24 mouse cellular contexts compared by ENCODE assay signal in genomic region chr15:100779896-100780295, GRCm38 (mm10). TPM values are rescaled to one million over a fixed set of nuclear protein-coding genes. Genes with fewer than 3 reads are reported as not detected.
DNase-seq lines count a peak whose midpoint lies in the region; ATAC-seq and TF ChIP-seq lines count a peak whose summit lies in the region.
"Had no signal": no experiment of that assay in that cellular context is flagged by ENCODE, and none has a peak within 500 bp of the region (broad histone marks: within the 10 kb centered on the region; RNA-seq: fewer than 3 reads in every experiment).

No protein-coding gene starts in this region.

- TF ChIP-seq CTCF in stomach, postnatal 0 days (IDR thresholded peaks at IDR 0.05; ENCODE audit: low read depth), result no peak

- H3K4me2 ChIP-seq in kidney, embryonic 14.5 days (replicated peaks; ENCODE audit: low read depth, low read length), result no peak overlapping the region
- no peak overlapping the region for H3K4me2 ChIP-seq in limb, embryonic 14.5 days (replicated peaks; ENCODE audit: low read depth, low read length, severe bottlenecking)
- H3K4me2 ChIP-seq in stomach, embryonic 15.5 days, result no peak overlapping the region
- H3K4me2 ChIP-seq in stomach, postnatal 0 days (replicated peaks; ENCODE audit: low read depth), result no peak overlapping the region
- H3K4me2 ChIP-seq: forebrain, embryonic 12.5 days; heart, embryonic 13.5 days; liver, embryonic 11.5 days; neural tube, embryonic 13.5 days had no signal

- WGBS in kidney, embryonic 14.5 days, result 50% methylated on average over 10 of the region's 10 CpGs
- 64% methylated on average over 10 of the region's 10 CpGs for WGBS in limb, embryonic 14.5 days
- 74% methylated on average over 10 of the region's 10 CpGs for WGBS in limb, embryonic 10.5 days
- 42% methylated on average over 10 of the region's 10 CpGs for WGBS in stomach, embryonic 15.5 days
- 45% methylated on average over 10 of the region's 10 CpGs for WGBS in stomach, postnatal 0 days

- 0 out of 2 replicates have a peak, but pooled peaks have one; percentile 4 for ATAC-seq in kidney, embryonic 14.5 days (ENCODE audit: low FRiP score, low TSS enrichment)
- no peak for ATAC-seq in limb, embryonic 14.5 days (ENCODE audit: low FRiP score, low read depth)
- ATAC-seq in stomach, embryonic 15.5 days (ENCODE audit: insufficient read depth, low FRiP score, low read depth), result 0 out of 2 replicates have a peak, but pooled peaks have one; percentile 9
- ATAC-seq in stomach, postnatal 0 days (ENCODE audit: low FRiP score, low TSS enrichment), result no peak
- ATAC-seq in cerebellum, adult (ENCODE audit: insufficient number of reproducible peaks, low FRiP score, low TSS enrichment), result no peak
- ATAC-seq: hindbrain, embryonic 16.5 days; intestine, embryonic 16.5 days had no signal

- H3K27ac ChIP-seq in kidney, embryonic 14.5 days (ENCODE audit: low read depth, low read length), result no peak overlapping the region
- H3K27ac ChIP-seq in limb, embryonic 14.5 days (replicated peaks; ENCODE audit: low read depth, low read length), result no peak overlapping the region
- no peak overlapping the region for H3K27ac ChIP-seq in limb, embryonic 10.5 days
- H3K27ac ChIP-seq in stomach, embryonic 15.5 days, result no peak overlapping the region
- H3K27ac ChIP-seq in stomach, postnatal 0 days (replicated peaks), result no peak overlapping the region
- H3K27ac ChIP-seq: forebrain, embryonic 12.5 days; heart, embryonic 13.5 days; kidney, postnatal 0 days; neural tube, embryonic 13.5 days had no signal

- no peaks in the 10 kb centered on the region for H3K27me3 ChIP-seq in kidney, embryonic 14.5 days (ENCODE audit: control insufficient read depth, insufficient read depth, low read length)
- no peaks in the 10 kb centered on the region for H3K27me3 ChIP-seq in limb, embryonic 14.5 days (ENCODE audit: control insufficient read depth, insufficient read depth, low read length)
- H3K27me3 ChIP-seq in limb, embryonic 10.5 days (ENCODE audit: low read depth, poor library complexity, severe bottlenecking), result no peaks in the 10 kb centered on the region
- H3K27me3 ChIP-seq in stomach, embryonic 15.5 days (replicated peaks), result no peaks in the 10 kb centered on the region
- no peaks in the 10 kb centered on the region for H3K27me3 ChIP-seq in stomach, postnatal 0 days (ENCODE audit: control insufficient read depth, insufficient read depth, low read length)
- H3K27me3 ChIP-seq: forebrain, embryonic 12.5 days; neural tube, embryonic 13.5 days had no signal

- H3K9me3 ChIP-seq in kidney, embryonic 14.5 days (ENCODE audit: control insufficient read depth, low read length), result no peaks in the 10 kb centered on the region
- H3K9me3 ChIP-seq in limb, embryonic 14.5 days (ENCODE audit: control insufficient read depth, low read length), result no peaks in the 10 kb centered on the region
- no peaks in the 10 kb centered on the region for H3K9me3 ChIP-seq in limb, embryonic 10.5 days (replicated peaks)
- no peaks in the 10 kb centered on the region for H3K9me3 ChIP-seq in stomach, embryonic 15.5 days
- H3K9me3 ChIP-seq in stomach, postnatal 0 days (ENCODE audit: control insufficient read depth, low read length), result no peaks in the 10 kb centered on the region
- H3K9me3 ChIP-seq: forebrain, embryonic 12.5 days; heart, embryonic 13.5 days; neural tube, embryonic 13.5 days had no signal

- H3K9ac ChIP-seq in kidney, embryonic 14.5 days (ENCODE audit: low read depth, low read length), result no peak overlapping the region
- no peak overlapping the region for H3K9ac ChIP-seq in limb, embryonic 14.5 days (ENCODE audit: low read depth, low read length, severe bottlenecking)
- no peak overlapping the region for H3K9ac ChIP-seq in stomach, embryonic 15.5 days
- H3K9ac ChIP-seq in stomach, postnatal 0 days (ENCODE audit: low read length), result no peak overlapping the region
- H3K9ac ChIP-seq: forebrain, embryonic 12.5 days; heart, embryonic 13.5 days; neural tube, embryonic 13.5 days had no signal

- TF ChIP-seq EP300 in stomach, postnatal 0 days (optimal IDR thresholded peaks at IDR 0.05), result no peak

- H3K36me3 ChIP-seq in kidney, embryonic 14.5 days (ENCODE audit: control insufficient read depth, insufficient read depth, low read length), result no peaks in the 10 kb centered on the region
- H3K36me3 ChIP-seq in limb, embryonic 14.5 days (ENCODE audit: control insufficient read depth, insufficient read depth, low read length), result no peaks in the 10 kb centered on the region
- H3K36me3 ChIP-seq in limb, embryonic 10.5 days, result peaks cover 10% of the 10 kb centered on the region
- H3K36me3 ChIP-seq in stomach, embryonic 15.5 days, result no peaks in the 10 kb centered on the region
- H3K36me3 ChIP-seq in stomach, postnatal 0 days (ENCODE audit: control insufficient read depth, insufficient read depth, low read length), result no peaks in the 10 kb centered on the region
- H3K36me3 ChIP-seq: heart, embryonic 13.5 days had no signal

- no peak overlapping the region for H3K4me3 ChIP-seq in kidney, embryonic 14.5 days (ENCODE audit: low read length)
- H3K4me3 ChIP-seq in limb, embryonic 14.5 days (replicated peaks; ENCODE audit: low read length), result no peak overlapping the region
- H3K4me3 ChIP-seq in limb, embryonic 10.5 days, result no peak overlapping the region
- H3K4me3 ChIP-seq in stomach, embryonic 15.5 days (replicated peaks), result no peak overlapping the region
- no peak overlapping the region for H3K4me3 ChIP-seq in stomach, postnatal 0 days (ENCODE audit: low read depth, low read length)
- H3K4me3 ChIP-seq: forebrain, embryonic 12.5 days; heart, embryonic 13.5 days; megakaryocyte, embryonic 14.5 days; neural tube, embryonic 13.5 days had no signal

- peaks cover 20% of the 10 kb centered on the region for H3K4me1 ChIP-seq in kidney, embryonic 14.5 days (ENCODE audit: control insufficient read depth, insufficient read depth, low read length)
- H3K4me1 ChIP-seq in limb, embryonic 14.5 days (ENCODE audit: control insufficient read depth, insufficient read depth, low read length), result peaks cover 20% of the 10 kb centered on the region
- H3K4me1 ChIP-seq in limb, embryonic 10.5 days, result peaks cover 52% of the 10 kb centered on the region
- H3K4me1 ChIP-seq in stomach, embryonic 15.5 days, result peaks cover 21% of the 10 kb centered on the region
- H3K4me1 ChIP-seq in stomach, postnatal 0 days (replicated peaks; ENCODE audit: control insufficient read depth, insufficient read depth), result peaks cover 7% of the 10 kb centered on the region; the same call in 1 of the 2 replicates
- H3K4me1 ChIP-seq: megakaryocyte, embryonic 14.5 days had no signal

- DNase-seq in kidney, adult 9 months, result no peak
- peak; percentile 8 for DNase-seq in limb, embryonic 14.5 days (ENCODE audit: low spot score)
- DNase-seq in limb, embryonic 10.5 days (ENCODE audit: low spot score), result no peak
- DNase-seq in stomach, postnatal 0 days (ENCODE audit: low spot score), result no peak
- DNase-seq: adrenal gland, postnatal 36 days; cerebellum, adult 2 months; cerebellum, postnatal 36 days; gastrocnemius, postnatal 10 days; heart, adult 11 months; lung, adult 18-20 months; midbrain, embryonic 14.5 days; right cerebral cortex, postnatal 14 days; thymus, adult 2 months had no signal

- TF ChIP-seq POLR2A in limb, embryonic 14.5 days (IDR thresholded peaks at IDR 0.05; ENCODE audit: borderline replicate concordance, extremely low read depth, insufficient read depth, insufficient read length), result no peak

RNA-seq across cellular contexts. Expression of gene Slc4a8, which starts 18.3 kb away (rescaled TPM):
- 7.6 and 8.5 TPM in 2 replicates for polyA plus RNA-seq in kidney, embryonic 14.5 days (2014; fragmentation: Nextera tagmentation; extraction: Ambion mirVana)
- polyA plus RNA-seq in limb, embryonic 14.5 days (2012; rRNA removed), result 3.8 TPM in 2 replicates
- polyA plus RNA-seq in limb, embryonic 14.5 days (2014; fragmentation: Nextera tagmentation; extraction: Ambion mirVana), result 2.9 TPM in 2 replicates
- polyA plus RNA-seq in limb, embryonic 10.5 days (2016; fragmentation: Nextera tagmentation; extraction: Ambion mirVana), result 7.1 and 9.7 TPM in 2 replicates
- polyA plus RNA-seq in stomach, embryonic 15.5 days (2015; fragmentation: Nextera tagmentation; extraction: Ambion mirVana), result 4.6 and 4.9 TPM in 2 replicates
- 2.2 TPM in 2 replicates for polyA plus RNA-seq in stomach, postnatal 0 days (2015; fragmentation: Nextera tagmentation; extraction: Ambion mirVana)

RNA-seq across cellular contexts. Expression of gene Galnt6, which starts 50.7 kb away (rescaled TPM):
- 0.16 and 0.17 TPM in 2 replicates for polyA plus RNA-seq in kidney, embryonic 14.5 days (2014; fragmentation: Nextera tagmentation; extraction: Ambion mirVana)
- polyA plus RNA-seq in limb, embryonic 14.5 days (2012; rRNA removed), result 1.1 TPM in 2 replicates
- 1.4 and 1.9 TPM in 2 replicates for polyA plus RNA-seq in limb, embryonic 14.5 days (2014; fragmentation: Nextera tagmentation; extraction: Ambion mirVana)
- 0.11 and 0.26 TPM in 2 replicates for polyA plus RNA-seq in limb, embryonic 10.5 days (2016; fragmentation: Nextera tagmentation; extraction: Ambion mirVana)
- polyA plus RNA-seq in stomach, embryonic 15.5 days (2015; fragmentation: Nextera tagmentation; extraction: Ambion mirVana), result 4.0 and 4.4 TPM in 2 replicates
- polyA plus RNA-seq in stomach, postnatal 0 days (2015; fragmentation: Nextera tagmentation; extraction: Ambion mirVana), result 9.5 and 11.0 TPM in 2 replicates

Comparison
In these comparisons a context has a peak if more than half of its experiments do, and no peak if none do; other contexts are left out.
1. ATAC-seq: peak in kidney, embryonic 14.5 days (single experiment) and stomach, embryonic 15.5 days (single experiment); none in limb, embryonic 14.5 days (single experiment), stomach, postnatal 0 days (single experiment) and cerebellum, adult (single experiment).